Mouse (Mus musculus): ENCODE data around the gene Cln6. TPM values are rescaled to one million over a fixed set of nuclear protein-coding genes. Genes with fewer than 3 reads are reported as not detected.
"Not testable (repeated sequence)": the region's sequence is repeated elsewhere in the genome, so short reads cannot be mapped to it uniquely, and the experiment has no call there.

Gene Cln6
- polyA plus RNA-seq, 1 experiment = 51.3 TPM

DNA sequence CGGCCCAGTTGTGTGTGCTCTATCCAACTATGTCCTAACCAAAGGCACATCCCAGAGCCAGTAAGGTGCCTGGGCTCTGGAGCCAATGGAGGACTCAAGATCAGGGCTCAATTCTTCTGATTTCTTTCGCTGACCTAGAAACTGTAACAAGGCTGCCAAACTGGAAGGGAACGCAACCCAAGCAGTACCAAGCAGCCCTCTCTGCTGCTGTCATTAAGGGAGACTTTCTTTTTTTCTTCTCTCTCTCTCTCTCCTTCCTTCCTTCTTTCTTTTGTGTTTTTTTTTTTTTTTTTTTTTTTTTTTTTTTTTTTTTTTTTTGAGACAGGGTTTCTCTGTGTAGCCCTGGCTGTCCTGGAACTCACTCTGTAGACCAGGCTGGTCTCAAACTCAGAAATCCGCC is 30.7 kb downstream of the Cln6 start:
- DNase-seq (ENCODE audit: low read depth, low spot score) = not testable (repeated sequence)
- WGBS = 97% methylated on average over 4 of the region's 4 CpGs

- no peak for DNase-seq (ENCODE audit: low read depth, low spot score)
Measured at GRCm38 (mm10) chr9:62870728-62871127, 32.1 kb downstream of the Cln6 start.

- no peak for DNase-seq (ENCODE audit: low read depth, low spot score)
- 86% methylated on average over 7 of the region's 7 CpGs for WGBS
Measured at GRCm38 (mm10) chr9:62876966-62877616, 38.5 kb downstream of the Cln6 start.

GRCm38 (mm10) chr9:62877825-62878224 is 39.2 kb downstream of the Cln6 start:
- no peak for DNase-seq (ENCODE audit: low read depth, low spot score)
- 77% methylated on average over 2 of the region's 2 CpGs for WGBS

DNA sequence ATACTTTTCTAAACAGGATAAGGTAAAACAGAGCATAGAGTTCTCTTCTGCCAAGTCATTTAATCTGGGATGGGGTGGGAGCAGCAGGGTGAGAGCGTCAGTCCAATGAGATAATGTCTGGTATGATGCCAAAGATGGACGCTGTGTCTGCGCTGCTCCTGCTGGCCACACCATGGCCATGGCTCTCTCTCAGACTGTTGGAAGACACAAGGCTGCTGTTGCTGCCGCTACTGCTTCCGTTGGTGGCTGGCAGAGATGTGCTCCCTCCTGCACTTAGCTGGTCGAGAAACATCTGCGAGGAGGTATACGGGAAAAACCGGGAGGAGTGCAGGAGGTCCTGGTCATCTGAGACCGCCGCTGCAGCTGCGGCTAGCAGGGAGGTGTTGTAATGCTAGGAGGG is 43.3 kb downstream of the Cln6 start:
- 66% methylated on average over 12 of the region's 12 CpGs for WGBS
- no peak for DNase-seq (ENCODE audit: low read depth, low spot score)

DNA sequence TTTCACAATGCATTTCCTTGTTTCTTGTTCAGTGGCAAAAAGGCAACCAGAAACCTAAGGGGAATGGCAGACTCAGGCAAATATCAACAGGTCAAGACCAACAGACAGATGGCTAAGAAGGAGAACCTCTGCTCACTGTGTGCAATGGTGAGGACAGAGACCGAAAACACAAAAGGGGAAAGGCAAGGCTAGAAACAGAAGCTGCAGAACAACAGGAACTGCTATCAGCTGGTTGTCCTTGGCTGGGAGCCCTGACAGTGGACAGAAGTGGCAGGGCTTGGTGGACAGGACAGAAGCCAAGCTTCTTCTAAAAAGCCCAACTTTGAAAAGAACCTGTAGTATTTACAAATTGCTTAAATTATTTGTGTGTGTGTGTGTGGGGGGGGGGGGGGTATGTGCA is 55.9 kb downstream of the Cln6 start:
- WGBS = 76% methylated on average over 1 of the region's 1 CpGs
- DNase-seq (ENCODE audit: low read depth, low spot score) = no peak

Other genes starting within 250 kb of the Cln6 start
- gene Itga11, start 161.0 kb upstream of the Cln6 start, polyA plus RNA-seq (2012; rRNA removed) = 2.2 and 4.0 TPM in 2 replicates
- gene Fem1b, start 26.9 kb upstream of the Cln6 start, polyA plus RNA-seq (2012; rRNA removed) = 5.7 and 7.8 TPM in 2 replicates
- 160 and 189 TPM in 2 replicates for gene Calml4, start 19.3 kb downstream of the Cln6 start, polyA plus RNA-seq (2012; rRNA removed)
- gene Pias1, start 149.1 kb downstream of the Cln6 start, polyA plus RNA-seq (2012; rRNA removed) = 8.6 and 18.6 TPM in 2 replicates